Mouse (Mus musculus) heart, embryonic 15.5 days (tissue): ENCODE data around the gene Olfr1033. TPM values are rescaled to one million over a fixed set of nuclear protein-coding genes. Genes with fewer than 3 reads are reported as not detected.

ENCODE experiments used
- ATAC-seq: fragments of 200-750 bp; cut with Nextera tagmentation; replicated peaks from 2 replicates; pipeline ENCODE4 v1.8.0; 2017; ENCODE audit warnings: low read depth, moderate TSS enrichment; ENCODE audit not compliant: insufficient number of reproducible peaks, insufficient read depth, low FRiP score
- H3K27ac ChIP-seq: fragments of 300-500 bp; sonication (generic); 2 replicates; pipeline ENCODE4 v1.5.1; 2015; ENCODE audit warnings: mild to moderate bottlenecking, inconsistent platforms
- H3K27me3 ChIP-seq: fragments of 300-500 bp; sonication (generic); 2 replicates; pipeline ENCODE4 v1.6.1; 2015; ENCODE audit warnings: inconsistent platforms
- H3K36me3 ChIP-seq: fragments of 300-500 bp; sonication (generic); 2 replicates; pipeline ENCODE4 v1.6.1; 2015; ENCODE audit warnings: mild to moderate bottlenecking, inconsistent platforms
- H3K4me1 ChIP-seq: fragments of 300-500 bp; sonication (generic); replicated peaks from 2 replicates; pipeline ENCODE4 v1.6.1; 2015; ENCODE audit warnings: inconsistent platforms
- H3K4me2 ChIP-seq: fragments of 300-500 bp; sonication (generic); 2 replicates; pipeline ENCODE4 v1.6.1; 2015; ENCODE audit warnings: inconsistent platforms, mild to moderate bottlenecking, moderate library complexity
- H3K4me3 ChIP-seq: fragments of 300-500 bp; sonication (generic); 2 replicates; pipeline ENCODE4 v1.5.1; 2015; ENCODE audit warnings: mild to moderate bottlenecking, inconsistent platforms
- H3K9ac ChIP-seq: fragments of 300-500 bp; sonication (generic); 2 replicates; pipeline ENCODE4 v1.6.1; 2015; ENCODE audit warnings: mild to moderate bottlenecking, inconsistent platforms
- H3K9me3 ChIP-seq: fragments of 300-500 bp; sonication (generic); replicated peaks from 2 replicates; pipeline ENCODE4 v1.6.1; 2016; ENCODE audit warnings: inconsistent platforms
- WGBS: fragments of 180-500 bp; shearing (Covaris S2); methylation state at CpG from one replicate; pipeline ENCODE4 v1.1.7; 2015; ENCODE audit warnings: mixed read lengths; 5-methylcytosine and 5-hydroxymethylcytosine counted together
- polyA plus RNA-seq: library from polyadenylated mRNA; unstranded; fragments of >200 nt; fragmentation: Nextera tagmentation; extraction: Ambion mirVana; gene quantifications from 2 replicates; pipeline ENCODE4 v1.2.1, GENCODE M21; 2015

Gene Olfr1033
- polyA plus RNA-seq, 1 experiment from 2014 or later = 7.7 TPM

DNA sequence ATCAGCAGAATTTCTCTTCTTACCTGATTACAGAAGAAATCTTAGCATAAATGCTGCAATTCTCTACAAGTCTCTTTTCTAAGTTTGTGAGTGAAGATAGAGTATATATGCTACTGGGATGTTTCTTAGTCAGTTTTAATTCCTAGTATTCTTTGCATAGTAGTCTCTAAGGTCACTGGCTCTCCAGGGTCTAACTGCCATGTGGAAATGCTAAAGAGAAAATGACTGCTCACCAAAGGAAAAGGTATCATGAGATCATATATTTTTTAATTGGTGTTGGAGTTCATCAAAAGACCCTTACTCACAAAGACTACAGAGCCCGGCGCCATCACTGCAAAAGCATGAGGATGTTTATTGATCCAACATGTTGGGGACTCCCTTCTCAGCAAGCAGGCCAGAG lies 66.9 kb downstream of the Olfr1033 start, which contains the start of gene Olfr1037:
Gene Olfr1037 (minus strand): TSS at position 101 of the 400 bp plus-strand sequence.
- H3K27ac ChIP-seq = no peak within 1 kb of the TSS
- H3K27me3 ChIP-seq = no peaks in the 10 kb centered on the region
- no peak within 1 kb of the TSS for H3K4me3 ChIP-seq
- H3K4me2 ChIP-seq = no peak within 1 kb of the TSS
- H3K4me1 ChIP-seq = no peaks in the 10 kb centered on the region
- no peaks in the 10 kb centered on the region for H3K9me3 ChIP-seq
- ATAC-seq = no peak
- no peaks in the 10 kb centered on the region for H3K36me3 ChIP-seq
- H3K9ac ChIP-seq = no peak within 1 kb of the TSS
- 81% methylated on average over 2 of the region's 2 CpGs for WGBS

Other genes starting within 250 kb of the Olfr1033 start
- not detected in 2 replicates for gene Olfr1014, start 247.9 kb upstream of the Olfr1033 start, polyA plus RNA-seq
- not detected in 2 replicates for gene Olfr1015, start 238.6 kb upstream of the Olfr1033 start, polyA plus RNA-seq
- gene Olfr1016, start 218.1 kb upstream of the Olfr1033 start, polyA plus RNA-seq = not detected in 2 replicates
- not detected in 2 replicates for gene Olfr1018, start 202.2 kb upstream of the Olfr1033 start, polyA plus RNA-seq
- gene Olfr1019, start 175.2 kb upstream of the Olfr1033 start, polyA plus RNA-seq = not detected in 2 replicates
- gene Olfr1020, start 173.6 kb upstream of the Olfr1033 start, polyA plus RNA-seq = not detected in 2 replicates
- gene Olfr1022, start 152.0 kb upstream of the Olfr1033 start, polyA plus RNA-seq = not detected in 2 replicates
- not detected in 2 replicates for gene Olfr1023, start 135.0 kb upstream of the Olfr1033 start, polyA plus RNA-seq
- not detected in 2 replicates for gene Olfr1024, start 115.6 kb upstream of the Olfr1033 start, polyA plus RNA-seq
- gene Olfr1025-ps1, start 105.4 kb upstream of the Olfr1033 start, polyA plus RNA-seq = not detected in 2 replicates
- gene Olfr1026, start 99.1 kb upstream of the Olfr1033 start, polyA plus RNA-seq = not detected in 2 replicates
- gene Olfr1028, start 70.2 kb upstream of the Olfr1033 start, polyA plus RNA-seq = not detected in 2 replicates
- gene Olfr1029, start 46.7 kb upstream of the Olfr1033 start, polyA plus RNA-seq = not detected in 2 replicates
- gene Olfr1030, start 41.4 kb upstream of the Olfr1033 start, polyA plus RNA-seq = not detected in 2 replicates
- not detected in 2 replicates for gene Olfr1031, start 30.3 kb upstream of the Olfr1033 start, polyA plus RNA-seq
- not detected in 2 replicates for gene Olfr1032, start 15.1 kb upstream of the Olfr1033 start, polyA plus RNA-seq
- 0.04 and 0.11 TPM in 2 replicates for gene Olfr1034, start 25.2 kb downstream of the Olfr1033 start, polyA plus RNA-seq
- not detected in 2 replicates for gene Olfr1036, start 53.4 kb downstream of the Olfr1033 start, polyA plus RNA-seq
- gene Olfr1037, start 66.8 kb downstream of the Olfr1033 start, polyA plus RNA-seq = not detected in 2 replicates
- gene Olfr1039, start 115.3 kb downstream of the Olfr1033 start, polyA plus RNA-seq = not detected in 2 replicates
- not detected in 2 replicates for gene Olfr1040, start 126.1 kb downstream of the Olfr1033 start, polyA plus RNA-seq
- gene Olfr1042, start 141.2 kb downstream of the Olfr1033 start, polyA plus RNA-seq = not detected in 2 replicates
- gene Olfr1043, start 146.9 kb downstream of the Olfr1033 start, polyA plus RNA-seq = not detected in 2 replicates
- gene Olfr1044, start 157.2 kb downstream of the Olfr1033 start, polyA plus RNA-seq = not detected in 2 replicates
- not detected in 2 replicates for gene Olfr52, start 165.1 kb downstream of the Olfr1033 start, polyA plus RNA-seq
- gene Olfr1045, start 182.4 kb downstream of the Olfr1033 start, polyA plus RNA-seq = not detected in 2 replicates
- gene Olfr1046, start 198.7 kb downstream of the Olfr1033 start, polyA plus RNA-seq = not detected in 2 replicates
- gene Olfr1047, start 210.8 kb downstream of the Olfr1033 start, polyA plus RNA-seq = not detected in 2 replicates
- gene Olfr1048, start 219.7 kb downstream of the Olfr1033 start, polyA plus RNA-seq = not detected in 2 replicates
- gene Olfr1049, start 237.7 kb downstream of the Olfr1033 start, polyA plus RNA-seq = not detected in 2 replicates